Mouse (Mus musculus) testis, adult 2 months (tissue): ENCODE results near the gene Actc1.

Experiments used
- CTCF ChIP-seq: fragments of 200-500 bp; IDR thresholded peaks from 2 replicates; pipeline ENCODE4 v1.5.1; 2012; ENCODE audit warnings: low read depth, mild to moderate bottlenecking, inconsistent platforms, low read length, moderate library complexity; ENCODE audit not compliant: control insufficient read depth, insufficient read depth, insufficient replicate concordance
- POLR2A ChIP-seq: fragments of 200-500 bp; IDR thresholded peaks from 2 replicates; pipeline ENCODE4 v1.6.1; 2012; ENCODE audit warnings: low read depth, mild to moderate bottlenecking, inconsistent platforms, low read length, moderate library complexity; ENCODE audit not compliant: control insufficient read depth

- TF ChIP-seq CTCF: no peak
- TF ChIP-seq POLR2A: no peak
Measured at GRCm38 (mm10) chr2:114058226-114058796, 5.0 kb upstream of the Actc1 start.
